Mouse (Mus musculus): ENCODE data around the gene Ift20. TPM values are rescaled to one million over a fixed set of nuclear protein-coding genes. Genes with fewer than 3 reads are reported as not detected.

Gene Ift20
- polyA plus RNA-seq, 2 experiments, result 133 to 185 TPM

DNA sequence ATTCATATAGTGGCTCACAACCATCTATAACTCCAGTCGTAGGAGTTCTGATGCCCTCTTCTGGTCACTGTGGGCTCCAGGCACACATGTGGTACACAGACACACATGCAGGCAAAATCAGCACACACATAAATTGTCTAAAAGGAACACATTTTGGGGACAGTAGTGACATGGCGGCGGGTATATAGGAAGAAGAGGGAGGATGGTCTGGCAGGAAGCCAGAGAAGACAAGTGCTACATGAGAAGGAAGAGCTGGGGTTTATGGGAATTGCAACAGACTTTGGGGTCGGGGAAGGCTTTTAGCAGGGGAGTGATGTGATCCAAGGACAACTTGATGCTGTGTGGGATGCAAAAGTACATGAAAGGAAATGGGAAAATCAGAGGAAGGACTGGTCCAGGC lies 1.6 kb upstream of the Ift20 start:
- no peak for TF ChIP-seq POLR2A (IDR thresholded peaks at IDR 0.05; ENCODE audit: borderline replicate concordance, extremely low read depth, insufficient read depth, insufficient read length)
- ATAC-seq (ENCODE audit: low FRiP score, low read depth), result no peak
- H3K4me2 ChIP-seq (replicated peaks; ENCODE audit: low read depth, low read length, severe bottlenecking), result peak overlapping the region; percentile 65
- H3K9ac ChIP-seq (ENCODE audit: low read depth, low read length, severe bottlenecking), result no peak overlapping the region
- H3K27me3 ChIP-seq (ENCODE audit: control insufficient read depth, insufficient read depth, low read length), result no peaks in the 10 kb centered on the region
- peak overlapping the region; percentile 81 for H3K4me3 ChIP-seq (replicated peaks; ENCODE audit: low read length)
- H3K27ac ChIP-seq (replicated peaks; ENCODE audit: low read depth, low read length), result no peak overlapping the region
- no peaks in the 10 kb centered on the region for H3K9me3 ChIP-seq (ENCODE audit: control insufficient read depth, low read length)
- WGBS, result 90% methylated on average over 4 of the region's 4 CpGs
- DNase-seq (ENCODE audit: low spot score), result no peak
- H3K4me1 ChIP-seq (ENCODE audit: control insufficient read depth, insufficient read depth, low read length), result peaks cover 18% of the 10 kb centered on the region
- H3K36me3 ChIP-seq (ENCODE audit: control insufficient read depth, insufficient read depth, low read length), result peaks cover 31% of the 10 kb centered on the region

GRCm38 (mm10) chr11:78535376-78536079 lies 633 bp upstream of the Ift20 start:
- DNase-seq (ENCODE audit: low spot score) (peak; percentile 74), ATAC-seq (ENCODE audit: low FRiP score, low read depth) (peak; percentile 51; the same call in 1 of the 2 replicates)

GRCm38 (mm10) chr11:78536690-78537084 lies 526 bp downstream of the Ift20 start:
- Histone ChIP-seq H3K9me3 (ENCODE audit: control insufficient read depth, low read length) (no peaks in the 10 kb centered on the region), H3K9ac (ENCODE audit: low read depth, low read length, severe bottlenecking) (peak overlapping the region; percentile 87), H3K27me3 (ENCODE audit: control insufficient read depth, insufficient read depth, low read length) (no peaks in the 10 kb centered on the region), H3K36me3 (ENCODE audit: control insufficient read depth, insufficient read depth, low read length) (peaks cover 32% of the 10 kb centered on the region), H3K4me2 (replicated peaks; ENCODE audit: low read depth, low read length, severe bottlenecking) (peak overlapping the region; percentile 74), H3K4me1 (ENCODE audit: control insufficient read depth, insufficient read depth, low read length) (peaks cover 18% of the 10 kb centered on the region), H3K4me3 (replicated peaks; ENCODE audit: low read length) (peak overlapping the region; percentile 81), H3K27ac (replicated peaks; ENCODE audit: low read depth, low read length) (peak overlapping the region; percentile 86)
- no peak for ATAC-seq (ENCODE audit: low FRiP score, low read depth)
- WGBS, result 1% methylated on average over 14 of the region's 14 CpGs
- no peak for DNase-seq (ENCODE audit: low spot score)
- no peak for TF ChIP-seq POLR2A (IDR thresholded peaks at IDR 0.05; ENCODE audit: borderline replicate concordance, extremely low read depth, insufficient read depth, insufficient read length)

More at GRCm38 (mm10) chr11:78535376-78536079, 633 bp upstream of the Ift20 start:
- no peak for TF ChIP-seq POLR2A (IDR thresholded peaks at IDR 0.05; ENCODE audit: borderline replicate concordance, extremely low read depth, insufficient read depth, insufficient read length)
- peak overlapping the region; percentile 81 for H3K4me3 ChIP-seq (replicated peaks; ENCODE audit: low read length)
- peaks cover 33% of the 10 kb centered on the region for H3K36me3 ChIP-seq (ENCODE audit: control insufficient read depth, insufficient read depth, low read length)
- H3K27me3 ChIP-seq (ENCODE audit: control insufficient read depth, insufficient read depth, low read length), result no peaks in the 10 kb centered on the region
- H3K9ac ChIP-seq (ENCODE audit: low read depth, low read length, severe bottlenecking), result peak overlapping the region; percentile 87
- peaks cover 18% of the 10 kb centered on the region for H3K4me1 ChIP-seq (ENCODE audit: control insufficient read depth, insufficient read depth, low read length)
- no peaks in the 10 kb centered on the region for H3K9me3 ChIP-seq (ENCODE audit: control insufficient read depth, low read length)
- peak overlapping the region; percentile 65 for H3K4me2 ChIP-seq (replicated peaks; ENCODE audit: low read depth, low read length, severe bottlenecking)
- H3K27ac ChIP-seq (replicated peaks; ENCODE audit: low read depth, low read length), result peak overlapping the region; percentile 92
- under 1% methylated on average over 23 of the region's 23 CpGs for WGBS

DNA sequence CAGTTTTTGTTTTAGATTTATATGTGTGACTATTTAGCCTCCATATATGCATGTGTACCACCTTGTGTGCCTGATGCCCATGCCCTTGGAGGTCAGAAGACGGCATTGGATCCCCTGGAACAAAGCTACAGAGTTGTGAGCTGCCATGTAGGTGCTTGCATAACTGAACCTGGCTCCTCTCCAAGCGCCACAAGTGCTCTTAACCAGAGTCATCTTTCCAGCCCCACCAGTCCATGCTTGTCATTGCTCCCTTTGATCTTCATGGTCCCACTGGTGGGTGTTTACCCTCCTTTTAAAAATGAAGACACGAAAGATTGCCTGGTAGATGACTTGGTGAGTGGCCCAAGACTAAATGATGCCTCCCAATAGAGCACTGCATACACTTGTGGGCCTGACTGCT lies 4.2 kb downstream of the Ift20 start:
- Histone ChIP-seq H3K4me3 (replicated peaks; ENCODE audit: low read length) (no peak overlapping the region), H3K36me3 (ENCODE audit: control insufficient read depth, insufficient read depth, low read length) (peaks cover 52% of the 10 kb centered on the region), H3K4me2 (replicated peaks; ENCODE audit: low read depth, low read length, severe bottlenecking) (no peak overlapping the region), H3K9ac (ENCODE audit: low read depth, low read length, severe bottlenecking) (no peak overlapping the region), H3K27me3 (ENCODE audit: control insufficient read depth, insufficient read depth, low read length) (no peaks in the 10 kb centered on the region), H3K9me3 (ENCODE audit: control insufficient read depth, low read length) (no peaks in the 10 kb centered on the region), H3K27ac (replicated peaks; ENCODE audit: low read depth, low read length) (no peak overlapping the region), H3K4me1 (ENCODE audit: control insufficient read depth, insufficient read depth, low read length) (peaks cover 10% of the 10 kb centered on the region; the same call in 1 of the 2 replicates)
- DNase-seq (ENCODE audit: low spot score) (no peak), ATAC-seq (ENCODE audit: low FRiP score, low read depth) (no peak)
- 78% methylated on average over 3 of the region's 3 CpGs for WGBS
- no peak for TF ChIP-seq POLR2A (IDR thresholded peaks at IDR 0.05; ENCODE audit: borderline replicate concordance, extremely low read depth, insufficient read depth, insufficient read length)

- DNase-seq (ENCODE audit: low spot score), result no peak
- Histone ChIP-seq H3K27me3 (ENCODE audit: control insufficient read depth, insufficient read depth, low read length) (no peaks in the 10 kb centered on the region), H3K9ac (ENCODE audit: low read depth, low read length, severe bottlenecking) (no peak overlapping the region), H3K9me3 (ENCODE audit: control insufficient read depth, low read length) (no peaks in the 10 kb centered on the region), H3K4me2 (replicated peaks; ENCODE audit: low read depth, low read length, severe bottlenecking) (no peak overlapping the region), H3K4me1 (ENCODE audit: control insufficient read depth, insufficient read depth, low read length) (peaks cover 9% of the 10 kb centered on the region), H3K27ac (replicated peaks; ENCODE audit: low read depth, low read length) (no peak overlapping the region), H3K36me3 (ENCODE audit: control insufficient read depth, insufficient read depth, low read length) (peaks cover 43% of the 10 kb centered on the region), H3K4me3 (replicated peaks; ENCODE audit: low read length) (no peak overlapping the region)
- no peak for TF ChIP-seq POLR2A (IDR thresholded peaks at IDR 0.05; ENCODE audit: borderline replicate concordance, extremely low read depth, insufficient read depth, insufficient read length)
- 91% methylated on average over 7 of the region's 7 CpGs for WGBS
- no peak; the same call in 1 of the 2 replicates for ATAC-seq (ENCODE audit: low FRiP score, low read depth)
These were observed 8.4 kb downstream of the Ift20 start for GRCm38 (mm10) chr11:78544449-78545111.

Data from limb, embryonic 14.5 days (tissue).